Mouse (Mus musculus) CH12.LX (cell line): ENCODE data around the gene Commd8. TPM values are rescaled to one million over a fixed set of nuclear protein-coding genes. Genes with fewer than 3 reads are reported as not detected.

ENCODE experiments used
- DNase-seq: peaks from one replicate; pipeline ENCODE4 v3.0.0-alpha.2; 2013; ENCODE audit errors: extremely low read depth
- H3K27ac ChIP-seq: 2 replicates; pipeline ENCODE4 v1.5.1; 2012; ENCODE audit warnings: low read depth, mild to moderate bottlenecking, control low read depth, moderate library complexity; ENCODE audit not compliant: insufficient read depth
- H3K27me3 ChIP-seq: replicated peaks from 2 replicates; pipeline ENCODE3; 2012; ENCODE audit warnings: inconsistent platforms
- H3K36me3 ChIP-seq, 2 experiments: replicated peaks in 1 of 2; 2 replicates each; pipeline versions ENCODE3 to v1.6.1; 2012; ENCODE audit warnings: inconsistent platforms in 1 of 2, low read length in 1 of 2, mild to moderate bottlenecking in 1 of 2, mixed read lengths in 1 of 2, moderate library complexity in 1 of 2; ENCODE audit not compliant: control insufficient read depth in 1 of 2, insufficient read depth in 1 of 2
- H3K4me1 ChIP-seq, 2 experiments: 2 replicates each; pipeline ENCODE4 v1.6.1; 2012; ENCODE audit warnings: inconsistent platforms in 1 of 2, moderate library complexity in 1 of 2; ENCODE audit not compliant: insufficient read depth in 2 of 2, control insufficient read depth in 1 of 2
- H3K4me2 ChIP-seq: 2 replicates; pipeline ENCODE4 v1.6.1; 2012; ENCODE audit warnings: low read depth, mild to moderate bottlenecking, control low read depth; ENCODE audit not compliant: poor library complexity, insufficient read depth, severe bottlenecking
- H3K4me3 ChIP-seq, 3 experiments: fragments of 150-350 bp in 1 of 3; sonication (generic) in 1 of 3; replicated peaks in 1 of 3; 2 replicates each; pipeline versions ENCODE3 to v1.5.1; 2011 to 2012; ENCODE audit warnings: low read depth in 2 of 3, low read length in 2 of 3, mild to moderate bottlenecking in 2 of 3, moderate library complexity in 2 of 3, control low read depth in 1 of 3, improper control_type of control experiment in 1 of 3, inconsistent platforms in 1 of 3, mixed read lengths in 1 of 3; ENCODE audit not compliant: poor library complexity in 1 of 3
- H3K79me2 ChIP-seq: replicated peaks from 2 replicates; pipeline ENCODE4 v1.6.1; 2012; ENCODE audit warnings: mild to moderate bottlenecking, moderate library complexity; ENCODE audit not compliant: control insufficient read depth, poor library complexity, insufficient read depth, severe bottlenecking; ENCODE audit errors: extremely low read depth
- H3K9ac ChIP-seq: 2 replicates; pipeline ENCODE4 v1.6.1; 2012; ENCODE audit warnings: low read depth, mild to moderate bottlenecking, control low read depth, moderate library complexity; ENCODE audit not compliant: insufficient read depth
- H3K9me3 ChIP-seq: replicated peaks from 2 replicates; pipeline ENCODE3; 2012; ENCODE audit warnings: low read length, inconsistent platforms, mixed read lengths
- BHLHE40 ChIP-seq: IDR thresholded peaks from 2 replicates; pipeline ENCODE4 v1.6.1; 2011; ENCODE audit warnings: mild to moderate bottlenecking, low read depth, low read length, improper control_type of control experiment
- CHD1 ChIP-seq: IDR thresholded peaks from 2 replicates; pipeline ENCODE4 v1.6.1; 2012; ENCODE audit warnings: low read depth, low read length, improper control_type of control experiment, inconsistent platforms
- CHD2 ChIP-seq: IDR thresholded peaks from 2 replicates; pipeline ENCODE4 v1.6.1; 2011; ENCODE audit warnings: low read length, improper control_type of control experiment
- CTCF ChIP-seq, 2 experiments: IDR thresholded peaks in 1 of 2; conservative IDR thresholded peaks in 1 of 2; 2 replicates each; pipeline ENCODE4 v1.5.1; 2011 to 2012; ENCODE audit warnings: low read depth in 2 of 2, low read length in 2 of 2, improper control_type of control experiment in 1 of 2, inconsistent platforms in 1 of 2, mild to moderate bottlenecking in 1 of 2, moderate library complexity in 1 of 2
- E2F4 ChIP-seq: IDR thresholded peaks from 2 replicates; pipeline ENCODE4 v1.6.1; 2011; ENCODE audit warnings: low read depth, low read length, improper control_type of control experiment; ENCODE audit not compliant: insufficient replicate concordance
- ELF1 ChIP-seq: IDR thresholded peaks from 2 replicates; pipeline ENCODE4 v1.6.1; 2014; ENCODE audit warnings: low read depth, mild to moderate bottlenecking, inconsistent platforms, low read length, improper control_type of control experiment
- EP300 ChIP-seq: IDR thresholded peaks from 2 replicates; pipeline ENCODE4 v1.6.1; 2011; ENCODE audit warnings: low read length, improper control_type of control experiment
- ETS1 ChIP-seq: conservative IDR thresholded peaks from 2 replicates; pipeline ENCODE4 v1.6.1; 2012; ENCODE audit warnings: low read depth, mild to moderate bottlenecking, inconsistent platforms, low read length, improper control_type of control experiment, moderate library complexity
- GABPA ChIP-seq: IDR thresholded peaks from 2 replicates; pipeline ENCODE4 v1.6.1; 2012; ENCODE audit warnings: low read depth, low read length, improper control_type of control experiment, inconsistent platforms; ENCODE audit not compliant: insufficient replicate concordance
- HCFC1 ChIP-seq: IDR thresholded peaks from 2 replicates; pipeline ENCODE4 v1.6.1; 2012; ENCODE audit warnings: low read depth, mild to moderate bottlenecking, inconsistent platforms, low read length, improper control_type of control experiment
- IRF4 ChIP-seq: IDR thresholded peaks from 2 replicates; pipeline ENCODE4 v1.6.1; 2014; ENCODE audit warnings: low read depth, mild to moderate bottlenecking, inconsistent platforms, low read length, improper control_type of control experiment
- JUN ChIP-seq: IDR thresholded peaks from 2 replicates; pipeline ENCODE4 v1.6.1; 2011; ENCODE audit warnings: low read depth, mild to moderate bottlenecking, low read length, improper control_type of control experiment, moderate library complexity; ENCODE audit not compliant: insufficient read depth
- JUND ChIP-seq: conservative IDR thresholded peaks from 2 replicates; pipeline ENCODE4 v1.6.1; 2011; ENCODE audit warnings: low read depth, low read length, improper control_type of control experiment
- KAT2A ChIP-seq: IDR thresholded peaks from 2 replicates; pipeline ENCODE4 v1.6.1; 2012; ENCODE audit warnings: low read length, improper control_type of control experiment, inconsistent platforms; ENCODE audit not compliant: insufficient replicate concordance
- MAFK ChIP-seq: IDR thresholded peaks from 2 replicates; pipeline ENCODE4 v1.6.1; 2011; ENCODE audit warnings: low read length, improper control_type of control experiment; ENCODE audit not compliant: insufficient replicate concordance
- MAX ChIP-seq: IDR thresholded peaks from 2 replicates; pipeline ENCODE4 v1.6.1; 2011; ENCODE audit warnings: low read length, improper control_type of control experiment
- MAZ ChIP-seq: IDR thresholded peaks from 2 replicates; pipeline ENCODE4 v1.6.1; 2012; ENCODE audit warnings: low read depth, mild to moderate bottlenecking, inconsistent platforms, low read length, improper control_type of control experiment, moderate library complexity
- MEF2A ChIP-seq: IDR thresholded peaks from 2 replicates; pipeline ENCODE4 v1.6.1; 2014; ENCODE audit warnings: low read depth, mild to moderate bottlenecking, inconsistent platforms, low read length, improper control_type of control experiment, borderline replicate concordance
- MXI1 ChIP-seq: IDR thresholded peaks from 2 replicates; pipeline ENCODE4 v1.6.1; 2011; ENCODE audit warnings: mild to moderate bottlenecking, low read depth, low read length, improper control_type of control experiment
- NRF1 ChIP-seq: IDR thresholded peaks from 2 replicates; pipeline ENCODE4 v1.6.1; 2014; ENCODE audit warnings: low read depth, mild to moderate bottlenecking, inconsistent platforms, low read length, improper control_type of control experiment, moderate library complexity
- POLR2A ChIP-seq: IDR thresholded peaks from 2 replicates; pipeline ENCODE4 v1.6.1; 2011; ENCODE audit warnings: low read depth, mild to moderate bottlenecking, improper control_type of control experiment, low read length
- POLR2AphosphoS2 ChIP-seq: IDR thresholded peaks from 2 replicates; pipeline ENCODE4 v1.6.1; 2011; ENCODE audit warnings: low read depth, low read length, improper control_type of control experiment
- RAD21 ChIP-seq: IDR thresholded peaks from 2 replicates; pipeline ENCODE4 v1.6.1; 2011; ENCODE audit warnings: low read depth, mild to moderate bottlenecking, low read length, improper control_type of control experiment, moderate library complexity
- RCOR1 ChIP-seq: conservative IDR thresholded peaks from 2 replicates; pipeline ENCODE4 v1.6.1; 2012; ENCODE audit warnings: low read depth, mild to moderate bottlenecking, inconsistent platforms, low read length, improper control_type of control experiment
- SMC3 ChIP-seq: IDR thresholded peaks from 2 replicates; pipeline ENCODE4 v1.6.1; 2011; ENCODE audit warnings: low read depth, low read length, improper control_type of control experiment
- TCF12 ChIP-seq: IDR thresholded peaks from 2 replicates; pipeline ENCODE4 v1.6.1; 2014; ENCODE audit warnings: low read depth, mild to moderate bottlenecking, inconsistent platforms, low read length, improper control_type of control experiment
- UBTF ChIP-seq: IDR thresholded peaks from 2 replicates; pipeline ENCODE4 v1.6.1; 2012; ENCODE audit warnings: low read depth, mild to moderate bottlenecking, inconsistent platforms, low read length, improper control_type of control experiment, moderate library complexity
- USF1 ChIP-seq: IDR thresholded peaks from 2 replicates; pipeline ENCODE4 v1.6.1; 2014; ENCODE audit warnings: low read depth, mild to moderate bottlenecking, inconsistent platforms, low read length, improper control_type of control experiment
- USF2 ChIP-seq: conservative IDR thresholded peaks from 2 replicates; pipeline ENCODE4 v1.6.1; 2011; ENCODE audit warnings: low read depth, low read length, improper control_type of control experiment
- ZC3H11A ChIP-seq: IDR thresholded peaks from 2 replicates; pipeline ENCODE4 v1.6.1; 2012; ENCODE audit warnings: low read depth, mild to moderate bottlenecking, inconsistent platforms, low read length, improper control_type of control experiment
- ZKSCAN1 ChIP-seq: IDR thresholded peaks from 2 replicates; pipeline ENCODE4 v1.6.1; 2012; ENCODE audit warnings: low read depth, inconsistent platforms, low read length, improper control_type of control experiment, borderline replicate concordance
- ZMIZ1 ChIP-seq: IDR thresholded peaks from 2 replicates; pipeline ENCODE4 v1.6.1; 2012; ENCODE audit warnings: low read depth, mild to moderate bottlenecking, inconsistent platforms, low read length, improper control_type of control experiment
- ZNF384 ChIP-seq: IDR thresholded peaks from 2 replicates; pipeline ENCODE4 v1.6.1; 2012; ENCODE audit warnings: low read depth, low read length, improper control_type of control experiment, inconsistent platforms
- dilution Hi-C: fragments of 300-500 bp; cut with MboI; formaldehyde crosslinking; loops from 2 replicates; pipeline ENCODE4 v1.14.3; 2020; ENCODE audit warnings: low sequenced_read_pairs; ENCODE audit not compliant: extremely low pct_unique_long_range_greater_than_20kb, extremely low pct_ligation_motif_present
- in situ Hi-C: fragments of 300-500 bp; cut with MboI; formaldehyde crosslinking; loops from 3 replicates; pipeline ENCODE4 v1.14.3; 2019; ENCODE audit warnings: low sequenced_read_pairs, low pct_ligation_motif_present, low pct_unique_long_range_greater_than_20kb, mixed read lengths
- polyA plus RNA-seq: library from polyadenylated mRNA; unstranded; fragments of >175 nt; gene quantifications from 2 replicates; pipeline ENCODE4 v1.2.1, GENCODE M21; 2012; ENCODE audit warnings: low read depth; ENCODE audit not compliant: insufficient read length
- total RNA-seq, 2 experiments: library from RNA; depleted of rRNA; stranded (reverse); fragments of 300-350 nt in 1 of 2; fragments of >200 nt in 1 of 2; gene quantifications; 2 replicates each; pipeline ENCODE4 v1.2.3; 2012 to 2014

Commd8 gene
- total and polyA plus RNA-seq, 3 experiments, result 38.5 to 106 (median 47.4) TPM

- no peak for TF ChIP-seq JUND
- TF ChIP-seq NRF1, result no peak
- TF ChIP-seq POLR2A, result no peak
- no peak for TF ChIP-seq USF1
- TF ChIP-seq ZC3H11A, result no peak
- no peak for TF ChIP-seq MAZ
- no peak for TF ChIP-seq BHLHE40
- no peak for TF ChIP-seq ZMIZ1
- TF ChIP-seq MEF2A, result peak; percentile 41
Observed at GRCm38 (mm10) chr5:72203734-72204073, 35.7 kb upstream of the Commd8 start (continued).

GRCm38 (mm10) chr5:72203028-72203733, 35.2 kb upstream of the Commd8 start:
- dilution Hi-C loops (no loop called here), in situ Hi-C loops (no loop called here)
- peaks cover 14 to 40% of the 10 kb centered on the region in 2 experiments for H3K4me1 ChIP-seq
- no peaks in the 10 kb centered on the region for H3K27me3 ChIP-seq
- peak; percentile 95 for DNase-seq
- peak overlapping the region; percentile 99; the same call in 1 of the 2 replicates for H3K4me2 ChIP-seq
- H3K9ac ChIP-seq, result peak overlapping the region; percentile 84
- peaks cover 43% of the 10 kb centered on the region for H3K79me2 ChIP-seq
- H3K9me3 ChIP-seq, result no peaks in the 10 kb centered on the region
- H3K4me3 ChIP-seq, result peak overlapping the region; percentile 65 to 79 (median 75)
- peak overlapping the region; percentile 30; the same call in 1 of the 2 replicates for H3K27ac ChIP-seq
- peaks cover 2 to 16% of the 10 kb centered on the region in 2 experiments for H3K36me3 ChIP-seq
- TF ChIP-seq POLR2AphosphoS2, result peak; percentile 71; the same call in 1 of the 2 replicates
- peak; percentile 50; the same call in 1 of the 2 replicates for TF ChIP-seq IRF4
- no peak for TF ChIP-seq SMC3
- TF ChIP-seq RAD21, result no peak
- TF ChIP-seq JUND, result no peak
- no peak; the same call in 1 of the 2 replicates for TF ChIP-seq USF1
- peak; percentile 99 for TF ChIP-seq POLR2A
- peak; percentile 87 for TF ChIP-seq MAZ
- TF ChIP-seq E2F4, result 0 out of 2 replicates have a peak, but pooled peaks have one; percentile 54
- no peak; the same call in 1 of the 2 replicates for TF ChIP-seq NRF1
- TF ChIP-seq ZKSCAN1, result no peak
- 0 out of 2 replicates have a peak, but pooled peaks have one; percentile 30 for TF ChIP-seq KAT2A
- TF ChIP-seq HCFC1, result peak; percentile 56
- TF ChIP-seq MEF2A, result peak; percentile 51; the same call in 1 of the 2 replicates
- peak; percentile 52 for TF ChIP-seq MAX
- peak; percentile 8; the same call in 1 of the 2 replicates for TF ChIP-seq ZNF384
- TF ChIP-seq MAFK, result 0 out of 2 replicates have a peak, but pooled peaks have one; percentile 13
- peak; percentile 61 for TF ChIP-seq ETS1
- TF ChIP-seq ZMIZ1, result peak; percentile 96
- no peak for TF ChIP-seq USF2
- TF ChIP-seq EP300, result no peak
- no peak for TF ChIP-seq CTCF (conservative IDR thresholded peaks at IDR 0.05 in 1 of 2, IDR thresholded peaks at IDR 0.05 in 1 of 2; ENCODE audit: low read depth in 2 of 2, low read length in 2 of 2)
- no peak for TF ChIP-seq ZC3H11A
- peak; percentile 70; the same call in 1 of the 2 replicates for TF ChIP-seq CHD1
- TF ChIP-seq RCOR1, result peak; percentile 26; the same call in 1 of the 2 replicates
- peak; percentile 59; the same call in 1 of the 2 replicates for TF ChIP-seq MXI1
- TF ChIP-seq ELF1, result peak; percentile 82
- TF ChIP-seq GABPA, result no peak
- TF ChIP-seq CHD2, result peak; percentile 34; the same call in 1 of the 2 replicates
- TF ChIP-seq JUN, result no peak
- peak; percentile 81 for TF ChIP-seq TCF12
- TF ChIP-seq BHLHE40, result peak; percentile 91
- peak; percentile 84 for TF ChIP-seq UBTF
